Mouse (Mus musculus): ENCODE data around the gene AU018091. TPM values are rescaled to one million over a fixed set of nuclear protein-coding genes. Genes with fewer than 3 reads are reported as not detected.
"Not testable (repeated sequence)": the region's sequence is repeated elsewhere in the genome, so short reads cannot be mapped to it uniquely, and the experiment has no call there.

Gene AU018091
- total and polyA plus RNA-seq, 2 experiments from 2014 or later: not detected

DNA sequence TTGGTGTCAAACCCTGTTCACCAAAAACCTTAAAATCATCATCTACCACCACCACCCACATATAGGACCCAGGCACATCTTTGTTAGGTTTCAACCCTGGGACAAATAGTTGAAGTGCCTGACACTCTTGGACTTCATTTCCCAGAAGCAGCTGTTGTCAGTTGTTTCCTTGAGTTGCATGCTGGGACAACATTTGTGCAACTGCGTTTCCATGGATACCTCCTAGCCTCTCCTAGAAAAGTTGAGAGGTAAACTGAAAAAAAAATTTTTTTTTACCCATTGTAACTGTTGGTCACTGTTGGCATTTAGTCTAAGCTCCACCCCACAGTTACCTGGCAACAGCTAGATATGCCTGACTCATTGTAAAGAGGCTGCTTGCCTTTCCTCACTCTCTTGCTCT, 34.3 kb downstream of the AU018091 start:
- no peak overlapping the region for H3K27ac ChIP-seq (ENCODE audit: low read depth, low read length)
- H3K27me3 ChIP-seq (ENCODE audit: insufficient read depth, low read length): no peaks in the 10 kb centered on the region
- H3K4me1 ChIP-seq (ENCODE audit: insufficient read depth): no peaks in the 10 kb centered on the region
- no peak overlapping the region for H3K4me2 ChIP-seq (ENCODE audit: low read depth)
- WGBS: 64% methylated on average over 1 of the region's 1 CpGs
- ATAC-seq (no peak), DNase-seq (no peak)
- H3K9ac ChIP-seq: no peak overlapping the region
- no peak for TF ChIP-seq CTCF (IDR thresholded peaks at IDR 0.05; ENCODE audit: low read depth)
- no peak overlapping the region for H3K4me3 ChIP-seq (ENCODE audit: low read depth, low read length)
- H3K9me3 ChIP-seq (ENCODE audit: low read length): no peaks in the 10 kb centered on the region
- H3K36me3 ChIP-seq (ENCODE audit: insufficient read depth): no peaks in the 10 kb centered on the region

DNA sequence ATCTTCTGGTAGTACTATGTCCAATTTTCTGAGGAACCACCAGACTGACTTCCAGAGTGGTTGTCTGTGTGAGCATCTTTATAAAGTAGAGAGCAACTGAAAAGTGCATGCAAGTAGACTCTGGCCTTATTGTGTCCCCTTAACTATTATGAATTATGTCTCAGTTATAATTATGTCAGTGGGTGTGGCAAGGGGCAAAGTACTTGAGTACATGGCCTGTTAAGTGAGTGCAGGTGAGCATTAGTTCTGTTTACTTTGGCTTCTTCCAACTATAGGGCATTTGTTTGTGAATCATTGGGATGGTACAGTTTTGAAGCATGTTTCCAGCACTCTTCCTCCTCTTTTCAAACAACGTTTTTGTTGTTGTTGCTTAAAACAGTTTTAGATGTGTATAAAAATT, 38.7 kb downstream of the AU018091 start:
- no peaks in the 10 kb centered on the region for H3K36me3 ChIP-seq (ENCODE audit: insufficient read depth)
- WGBS: 69% methylated on average over 1 of the region's 1 CpGs
- no peak overlapping the region for H3K27ac ChIP-seq (ENCODE audit: low read depth, low read length)
- H3K4me3 ChIP-seq (ENCODE audit: low read depth, low read length): no peak overlapping the region
- no peak for TF ChIP-seq CTCF (IDR thresholded peaks at IDR 0.05; ENCODE audit: low read depth)
- no peaks in the 10 kb centered on the region for H3K9me3 ChIP-seq (ENCODE audit: low read length)
- no peak for DNase-seq
- H3K4me1 ChIP-seq (ENCODE audit: insufficient read depth): no peaks in the 10 kb centered on the region
- no peaks in the 10 kb centered on the region for H3K27me3 ChIP-seq (ENCODE audit: insufficient read depth, low read length)
- H3K4me2 ChIP-seq (ENCODE audit: low read depth): no peak overlapping the region
- no peak for ATAC-seq
- H3K9ac ChIP-seq: no peak overlapping the region

DNA sequence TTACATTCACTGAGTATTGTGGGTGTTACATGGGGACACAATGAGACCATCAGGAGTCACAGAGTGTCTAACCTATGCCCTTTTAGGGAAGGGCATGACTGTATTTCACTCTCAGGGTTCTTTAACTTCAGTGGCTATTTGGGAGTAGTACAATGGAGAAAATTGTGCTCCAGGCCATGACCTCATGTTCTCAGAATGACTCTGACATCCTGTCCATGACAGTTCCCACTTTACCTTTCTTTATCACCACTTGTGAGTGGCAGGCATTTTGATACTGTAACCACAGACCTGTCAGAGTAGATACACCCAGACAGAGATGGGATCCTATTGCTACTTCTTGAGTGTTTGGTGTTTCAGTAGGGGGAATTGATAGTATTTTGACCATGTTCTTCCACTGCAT, 40.4 kb downstream of the AU018091 start:
- ATAC-seq; H3K9ac ChIP-seq; H3K4me1 ChIP-seq (ENCODE audit: insufficient read depth); H3K27ac ChIP-seq (ENCODE audit: low read depth, low read length); H3K36me3 ChIP-seq (ENCODE audit: insufficient read depth); DNase-seq; H3K9me3 ChIP-seq (ENCODE audit: low read length); H3K4me3 ChIP-seq (ENCODE audit: low read depth, low read length); H3K27me3 ChIP-seq (ENCODE audit: insufficient read depth, low read length); H3K4me2 ChIP-seq (ENCODE audit: low read depth): not testable (repeated sequence)

DNA sequence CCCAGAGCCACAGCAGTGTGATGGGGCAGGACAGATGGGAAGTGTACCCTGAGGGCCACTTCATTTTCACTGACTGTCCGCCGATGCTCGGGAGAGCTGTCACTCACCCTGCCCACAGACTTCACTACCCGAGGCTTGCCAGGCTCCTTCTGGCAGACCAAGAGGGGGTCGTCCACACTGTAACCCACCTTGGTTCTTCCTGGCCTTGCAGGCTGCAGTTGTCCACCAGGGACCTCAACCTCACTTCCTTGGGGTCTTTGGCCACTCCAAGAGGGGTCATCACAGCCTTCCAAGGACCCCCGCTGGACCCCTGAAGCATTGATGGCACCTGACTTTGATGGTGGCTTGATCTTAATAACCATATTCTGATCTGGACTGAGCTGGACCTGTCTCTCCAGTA, 57.8 kb downstream of the AU018091 start:
- not testable (repeated sequence) for H3K4me3 ChIP-seq (ENCODE audit: low read depth, low read length); H3K4me1 ChIP-seq (ENCODE audit: insufficient read depth); H3K9ac ChIP-seq; H3K27me3 ChIP-seq (ENCODE audit: insufficient read depth, low read length); ATAC-seq; H3K4me2 ChIP-seq (ENCODE audit: low read depth); H3K9me3 ChIP-seq (ENCODE audit: low read length); H3K36me3 ChIP-seq (ENCODE audit: insufficient read depth); DNase-seq; H3K27ac ChIP-seq (ENCODE audit: low read depth, low read length)
- no CpG with 5 or more reads among the region's 6 CpGs for WGBS

DNA sequence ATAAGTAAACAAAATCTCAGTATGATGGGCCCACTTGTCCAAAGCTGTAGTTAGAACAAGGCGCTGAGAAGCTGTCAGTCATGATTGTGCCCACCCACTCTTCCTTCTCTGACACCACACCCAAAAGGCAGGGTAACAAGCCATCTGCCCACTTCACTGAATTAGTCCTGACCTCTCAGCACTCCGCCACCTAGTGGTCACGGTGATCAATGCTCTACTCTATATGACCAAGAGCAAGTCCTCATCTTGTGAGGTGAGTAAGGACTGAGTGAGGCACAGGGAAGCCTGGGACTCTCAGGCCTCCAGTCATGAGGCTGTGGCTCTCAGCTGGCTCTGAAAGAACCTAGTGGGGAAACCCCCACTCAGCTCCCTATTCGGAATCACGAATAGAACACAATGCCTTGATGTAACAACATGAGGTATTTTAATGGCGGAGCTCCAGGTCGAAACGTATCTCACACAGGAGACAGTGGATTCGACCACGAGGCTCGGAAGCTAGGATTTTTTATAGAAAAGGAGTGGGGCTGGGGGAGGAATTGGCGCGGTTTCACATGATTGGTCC, 62.4 kb downstream of the AU018091 start:
- H3K27me3 ChIP-seq (ENCODE audit: insufficient read depth, low read length); H3K9me3 ChIP-seq (ENCODE audit: low read length); H3K4me3 ChIP-seq (ENCODE audit: low read depth, low read length); H3K36me3 ChIP-seq (ENCODE audit: insufficient read depth); ATAC-seq; DNase-seq; H3K4me1 ChIP-seq (ENCODE audit: insufficient read depth); H3K9ac ChIP-seq; H3K4me2 ChIP-seq (ENCODE audit: low read depth); H3K27ac ChIP-seq (ENCODE audit: low read depth, low read length): not testable (repeated sequence)
- 70% methylated on average over 13 of the region's 13 CpGs for WGBS

MicroRNAs within 50 kb of the gene (microRNA counts, 519-probe panel; counts per million panel counts)
- microRNA mmu-miR-290-3p (not detected), microRNA mmu-miR-290-5p (not detected), microRNA mmu-miR-291a-3p (not detected), microRNA mmu-miR-291a-5p (not detected), microRNA mmu-miR-292-5p (not detected)

Small RNAs within 50 kb of the gene (microRNA-seq; reads per million reads assigned to microRNA genes)
- gene Mir290a: 0 reads per million in 2 experiments
- gene Mir290b: 0 reads per million in 2 experiments
- 0.12 to 0.77 reads per million in 2 experiments for gene Mir291a
- 0 reads per million in 2 experiments for gene Mir292
- gene Mir292b: 0 reads per million in 2 experiments

Other genes starting within 250 kb of the AU018091 start
- not detected in 2 replicates for gene Nlrp12, start 80.5 kb upstream of the AU018091 start, total RNA-seq (2014; rRNA removed)
- 0.04 and 0.05 TPM in 2 replicates for gene Nlrp12, start 80.5 kb upstream of the AU018091 start, polyA plus RNA-seq (2015; fragmentation: Nextera tagmentation; extraction: Ambion mirVana)
- 16.2 and 22.3 TPM in 2 replicates for gene Myadm, start 119.9 kb upstream of the AU018091 start, total RNA-seq (2014; rRNA removed)
- gene Myadm, start 119.9 kb upstream of the AU018091 start, polyA plus RNA-seq (2015; fragmentation: Nextera tagmentation; extraction: Ambion mirVana): 14.0 and 22.3 TPM in 2 replicates
- gene Prkcg, start 120.0 kb upstream of the AU018091 start, total RNA-seq (2014; rRNA removed): 10.2 and 17.3 TPM in 2 replicates
- gene Prkcg, start 120.0 kb upstream of the AU018091 start, polyA plus RNA-seq (2015; fragmentation: Nextera tagmentation; extraction: Ambion mirVana): 12.1 and 15.1 TPM in 2 replicates
- gene Cacng7, start 163.8 kb upstream of the AU018091 start, total RNA-seq (2014; rRNA removed): 73.4 and 78.9 TPM in 2 replicates
- 2.3 and 2.5 TPM in 2 replicates for gene Cacng7, start 163.8 kb upstream of the AU018091 start, polyA plus RNA-seq (2015; fragmentation: Nextera tagmentation; extraction: Ambion mirVana)
- gene Cacng8, start 221.5 kb upstream of the AU018091 start, total RNA-seq (2014; rRNA removed): 41.5 and 42.2 TPM in 2 replicates
- gene Cacng8, start 221.5 kb upstream of the AU018091 start, polyA plus RNA-seq (2015; fragmentation: Nextera tagmentation; extraction: Ambion mirVana): 16.5 and 17.8 TPM in 2 replicates

Data from forebrain, postnatal 0 days (tissue).